Comparison of ENCODE assay signal across 8 mouse cellular contexts in genomic region chr5:135488222-135488880, GRCm38 (mm10). TPM values are rescaled to one million over a fixed set of nuclear protein-coding genes. Genes with fewer than 3 reads are reported as not detected.
DNase-seq lines count a peak whose midpoint lies in the region; ATAC-seq and TF ChIP-seq lines count a peak whose summit lies in the region.

No protein-coding gene starts in this region.

- peak overlapping the region; percentile 58 for H3K9ac ChIP-seq in embryonic facial prominence, embryonic 15.5 days
- peak overlapping the region; percentile 66 for H3K9ac ChIP-seq in liver, embryonic 11.5 days (ENCODE audit: low read depth, low read length)

- no peaks in the 10 kb centered on the region for H3K9me3 ChIP-seq in embryonic facial prominence, embryonic 15.5 days (replicated peaks)
- no peaks in the 10 kb centered on the region for H3K9me3 ChIP-seq in liver, embryonic 11.5 days (ENCODE audit: control insufficient read depth, low read length)

- peaks cover 35% of the 10 kb centered on the region for H3K4me1 ChIP-seq in bone marrow macrophage, adult 2 months (ENCODE audit: control insufficient read depth, insufficient read depth, low read length)
- peaks cover 30% of the 10 kb centered on the region for H3K4me1 ChIP-seq in embryonic facial prominence, embryonic 15.5 days
- H3K4me1 ChIP-seq in liver, embryonic 11.5 days (replicated peaks; ENCODE audit: control insufficient read depth, insufficient read depth, low read length), result peaks cover 9% of the 10 kb centered on the region

- H3K27ac ChIP-seq in bone marrow macrophage, adult 2 months (ENCODE audit: insufficient read depth, low read depth, low read length), result peak overlapping the region; percentile 23
- H3K27ac ChIP-seq in embryonic facial prominence, embryonic 15.5 days (replicated peaks), result peak overlapping the region; percentile 89
- H3K27ac ChIP-seq in liver, embryonic 11.5 days (ENCODE audit: low read depth, low read length), result peak overlapping the region; percentile 59

- peak; percentile 45 for ATAC-seq in embryonic facial prominence, embryonic 15.5 days (ENCODE audit: insufficient number of reproducible peaks, low FRiP score, low TSS enrichment, low read depth)
- 0 out of 2 replicates have a peak, but pooled peaks have one; percentile 25 for ATAC-seq in liver, embryonic 11.5 days (replicated peaks; ENCODE audit: low FRiP score)

- no peak for TF ChIP-seq POLR2A in bone marrow macrophage, adult 2 months (IDR thresholded peaks at IDR 0.05; ENCODE audit: borderline replicate concordance, low read depth, low read length)

- TF ChIP-seq CTCF in bone marrow macrophage, adult 2 months (IDR thresholded peaks at IDR 0.05; ENCODE audit: low read depth, low read length), result no peak

- DNase-seq in layer of hippocampus, postnatal 14 days (ENCODE audit: low spot score in 2 of 2), result peak; percentile 11 to 22
- DNase-seq in layer of hippocampus, postnatal 25 days (ENCODE audit: extremely low spot score in 1 of 2, low spot score in 1 of 2), result no peak
- DNase-seq in liver, embryonic 11.5 days (ENCODE audit: low spot score), result peak; percentile 34
- no peak for DNase-seq in frontal cortex, postnatal 25 days (ENCODE audit: low spot score in 2 of 2)
- DNase-seq in frontal cortex, postnatal 10 days (ENCODE audit: low spot score in 2 of 2), result no peak
- DNase-seq in Muller cell, postnatal 12 days (ENCODE audit: inconsistent ontology term), result no peak

- no peaks in the 10 kb centered on the region for H3K27me3 ChIP-seq in embryonic facial prominence, embryonic 15.5 days
- peaks cover 30% of the 10 kb centered on the region for H3K27me3 ChIP-seq in liver, embryonic 11.5 days (replicated peaks; ENCODE audit: control insufficient read depth, insufficient read depth, low read length)

- H3K4me2 ChIP-seq in embryonic facial prominence, embryonic 15.5 days (replicated peaks), result peak overlapping the region; percentile 86
- peak overlapping the region; percentile 75 for H3K4me2 ChIP-seq in liver, embryonic 11.5 days

- no peaks in the 10 kb centered on the region for H3K36me3 ChIP-seq in embryonic facial prominence, embryonic 15.5 days
- no peaks in the 10 kb centered on the region for H3K36me3 ChIP-seq in liver, embryonic 11.5 days (ENCODE audit: control insufficient read depth, insufficient read depth, low read length)

- H3K4me3 ChIP-seq in bone marrow macrophage, adult 2 months (ENCODE audit: insufficient read depth, low read length), result peak overlapping the region; percentile 69
- peak overlapping the region; percentile 71 for H3K4me3 ChIP-seq in embryonic facial prominence, embryonic 15.5 days (replicated peaks)
- peak overlapping the region; percentile 56 for H3K4me3 ChIP-seq in liver, embryonic 11.5 days (ENCODE audit: low read depth, low read length)

- WGBS in embryonic facial prominence, embryonic 15.5 days, result 2% methylated on average over 19 of the region's 19 CpGs
- 3% methylated on average over 19 of the region's 19 CpGs for WGBS in liver, embryonic 11.5 days

RNA-seq across cellular contexts. Expression of gene Hip1, which starts 56.6 kb away (rescaled TPM):
- total RNA-seq in layer of hippocampus, postnatal 14 days (2021), result 10 to 100 TPM; 56.1 to 62.6 TPM
- total RNA-seq in layer of hippocampus, postnatal 25 days (2021), result 10 to 100 TPM; 37.9 to 39.2 TPM
- 50.3 and 59.5 TPM in 2 replicates for polyA plus RNA-seq in bone marrow macrophage, adult 2 months (2012; ENCODE audit: insufficient read depth, insufficient read length, missing spikeins)
- polyA plus RNA-seq in embryonic facial prominence, embryonic 15.5 days (2015; fragmentation: Nextera tagmentation; extraction: Ambion mirVana), result 32.0 and 35.6 TPM in 2 replicates
- polyA plus RNA-seq in liver, embryonic 11.5 days (2014; fragmentation: Nextera tagmentation; extraction: Ambion mirVana), result 16.3 and 17.5 TPM in 2 replicates

Comparison
In these comparisons a context has a peak if more than half of its experiments do, and no peak if none do; other contexts are left out.
1. DNase-seq: peak in layer of hippocampus, postnatal 14 days (2 of 2) and liver, embryonic 11.5 days (single experiment); none in layer of hippocampus, postnatal 25 days (0 of 2), frontal cortex, postnatal 25 days (0 of 2), frontal cortex, postnatal 10 days (0 of 2) and Muller cell, postnatal 12 days (single experiment).
2. H3K27ac ChIP-seq: peak in every context shown above with its lines; median percentile 89 in embryonic facial prominence, embryonic 15.5 days; 59 in liver, embryonic 11.5 days; 23 in bone marrow macrophage, adult 2 months.
3. Peak in every context shown above with its lines, with median percentiles within 50 percentile points of each other: H3K4me3 ChIP-seq.